Mouse (Mus musculus) liver, adult (tissue): ENCODE data around the gene Syn3.
A peak's percentile ranks its signal among the peaks of the same experiment; 100 is the strongest.

Source experiments
- GATA4 ChIP-seq: IDR thresholded peaks from 2 replicates; pipeline ENCODE4 v1.6.1; 2014; ENCODE audit warnings: mild to moderate bottlenecking, low read length; ENCODE audit not compliant: insufficient replicate concordance

Syn3 gene

DNA sequence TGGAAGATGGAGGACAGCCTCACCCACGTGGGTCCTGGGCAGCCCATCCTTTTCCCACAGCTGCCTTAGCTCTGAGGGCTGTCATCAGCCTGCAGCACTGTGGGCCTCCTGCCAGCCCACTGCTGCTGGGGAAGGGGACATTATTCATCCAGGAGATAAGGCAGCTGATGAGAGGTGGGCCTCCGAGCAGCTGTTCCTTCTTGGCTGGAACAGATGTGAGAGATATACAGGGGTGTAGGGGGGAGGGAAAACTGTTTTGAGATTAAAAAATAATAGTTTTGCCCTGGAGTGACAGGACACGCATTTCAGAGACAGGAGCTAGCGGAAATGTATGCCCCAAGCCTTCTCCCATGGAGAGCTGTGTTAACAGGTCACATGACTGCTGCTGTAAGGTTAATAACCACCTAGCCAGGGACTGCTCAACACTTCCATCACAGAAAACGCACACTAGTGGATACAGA, 133.0 kb downstream of the Syn3 start:
- TF ChIP-seq GATA4: no peak

- no peak for TF ChIP-seq GATA4
Measured at GRCm38 (mm10) chr10:86363669-86364309, 134.9 kb downstream of the Syn3 start.

GRCm38 (mm10) chr10:86359699-86360098, 139.0 kb downstream of the Syn3 start:
- no peak for TF ChIP-seq GATA4

GRCm38 (mm10) chr10:86359208-86359607, 139.5 kb downstream of the Syn3 start:
- TF ChIP-seq GATA4: no peak

DNA sequence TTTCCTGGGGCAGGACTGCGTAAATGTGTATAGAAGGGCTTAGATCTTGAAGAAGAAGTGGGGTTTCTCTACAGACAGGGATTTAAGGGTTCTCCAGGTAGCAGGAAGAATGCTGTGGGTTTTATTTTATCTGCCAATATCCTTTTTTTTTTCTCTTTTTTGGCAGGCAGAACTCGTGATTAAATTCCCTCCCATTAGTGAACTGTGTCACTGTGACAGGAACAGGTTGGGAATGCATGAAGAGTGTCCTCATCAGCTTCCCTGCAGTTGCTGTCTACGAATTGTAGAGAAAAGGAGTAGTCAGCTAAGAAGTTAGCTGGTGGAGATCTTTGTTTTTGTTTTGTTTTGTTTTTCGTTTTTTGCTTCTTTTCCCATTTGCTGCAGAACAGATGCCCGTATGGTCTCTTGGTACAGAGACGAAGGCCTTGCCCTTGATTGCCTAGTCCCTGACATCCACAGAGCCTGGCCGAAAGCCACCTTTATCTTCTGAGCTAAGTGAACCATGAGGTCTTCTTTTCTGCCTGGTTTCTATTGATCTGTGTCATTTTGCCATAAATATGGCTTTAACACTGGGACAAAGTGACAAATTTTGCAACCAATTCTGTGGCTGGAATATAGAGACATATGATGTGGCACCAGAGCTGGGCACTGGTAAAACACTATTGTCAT, 140.3 kb downstream of the Syn3 start:
- TF ChIP-seq GATA4: no peak

- TF ChIP-seq GATA4: no peak
Measured at GRCm38 (mm10) chr10:86356819-86357563, 141.7 kb downstream of the Syn3 start.

- TF ChIP-seq GATA4: no peak
Measured at GRCm38 (mm10) chr10:86352521-86352920, 146.2 kb downstream of the Syn3 start.

GRCm38 (mm10) chr10:86351287-86351686, 147.4 kb downstream of the Syn3 start:
- TF ChIP-seq GATA4: no peak

DNA sequence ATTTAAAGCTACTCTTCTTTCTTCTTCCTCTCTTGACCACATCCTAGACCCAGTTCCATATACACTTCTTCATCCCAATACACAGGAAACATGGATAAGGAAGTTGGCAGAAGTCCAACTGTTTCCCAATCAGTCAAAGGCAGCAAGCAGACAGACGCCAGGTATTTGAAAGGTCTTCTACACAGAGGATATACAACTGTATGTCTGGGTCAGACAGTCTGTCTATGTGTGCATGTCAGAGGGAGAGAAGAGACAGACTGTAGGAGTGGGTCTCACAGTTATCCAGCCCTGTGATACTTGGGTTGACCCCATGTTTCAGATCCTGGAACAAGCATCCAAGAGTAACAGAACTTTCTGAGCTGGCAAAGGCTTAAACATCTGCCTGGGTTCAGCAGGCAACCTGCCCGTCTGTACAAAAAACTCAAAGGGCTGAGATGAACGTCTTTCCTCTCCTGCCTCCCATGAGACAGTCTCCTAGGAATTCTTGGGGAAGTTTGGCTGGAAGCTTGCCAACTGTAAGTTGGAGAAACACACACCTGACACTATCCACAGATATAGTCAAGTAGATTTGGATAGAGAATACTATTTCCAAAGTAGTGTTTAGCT, 152.4 kb downstream of the Syn3 start:
- TF ChIP-seq GATA4: no peak

DNA sequence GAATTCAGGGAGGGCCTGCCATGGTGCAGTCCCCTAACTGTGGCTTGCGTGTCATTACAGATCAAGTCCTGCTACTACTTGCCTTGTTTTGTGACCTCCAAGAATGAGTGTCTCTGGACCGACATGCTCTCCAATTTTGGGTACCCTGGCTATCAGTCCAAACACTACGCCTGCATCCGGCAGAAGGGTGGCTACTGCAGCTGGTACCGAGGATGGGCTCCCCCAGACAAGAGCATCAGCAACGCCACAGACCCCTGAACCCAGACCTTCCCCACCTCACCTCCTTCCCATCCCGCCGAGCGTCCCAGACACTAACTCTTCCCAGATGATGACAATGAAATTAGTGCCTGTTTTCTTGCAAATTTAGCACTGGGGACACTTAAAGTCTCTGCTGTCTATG, 153.1 kb downstream of the Syn3 start:
- no peak for TF ChIP-seq GATA4

GRCm38 (mm10) chr10:86344654-86345053, 154.0 kb downstream of the Syn3 start:
- no peak for TF ChIP-seq GATA4

GRCm38 (mm10) chr10:86343931-86344330, 154.8 kb downstream of the Syn3 start:
- no peak for TF ChIP-seq GATA4

DNA sequence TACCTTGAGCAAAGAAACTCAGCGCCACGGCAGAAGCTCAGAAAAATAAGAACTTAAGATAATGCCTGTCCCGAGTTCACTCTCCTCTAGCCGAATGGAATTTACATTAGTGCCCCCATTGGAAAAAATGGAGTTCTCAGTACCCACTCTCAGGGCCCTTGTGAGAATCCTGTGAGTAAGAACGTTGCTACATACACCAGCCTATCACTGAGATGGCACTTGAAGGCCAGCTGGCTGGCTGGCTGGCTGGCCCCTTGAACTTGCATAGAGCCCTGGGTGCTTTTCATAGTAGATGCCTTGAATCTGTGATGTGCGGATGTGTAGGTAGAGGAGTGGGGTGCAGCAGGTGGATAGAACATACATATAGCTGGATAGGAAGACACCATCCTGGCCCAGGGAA, 155.3 kb downstream of the Syn3 start:
- no peak for TF ChIP-seq GATA4

DNA sequence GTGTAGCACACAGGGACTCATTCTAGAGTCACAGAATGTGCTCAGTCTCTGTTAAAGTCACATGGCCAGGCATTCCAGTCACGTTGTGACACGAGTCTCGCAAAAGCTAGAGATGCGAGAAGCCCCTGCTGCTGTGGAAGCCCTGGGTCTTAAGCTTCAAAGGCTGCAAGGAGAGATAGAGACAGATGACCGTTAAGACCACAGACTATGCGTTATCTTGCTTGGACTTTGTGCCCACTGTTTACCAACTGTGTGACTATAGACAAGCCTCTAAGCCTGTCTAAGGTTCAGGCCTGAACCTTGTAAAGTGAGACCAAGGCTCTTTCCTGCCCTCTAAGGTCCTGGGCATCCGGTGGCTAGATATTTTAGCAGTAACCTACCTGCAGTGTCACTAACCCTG, 156.0 kb downstream of the Syn3 start:
- TF ChIP-seq GATA4: no peak

DNA sequence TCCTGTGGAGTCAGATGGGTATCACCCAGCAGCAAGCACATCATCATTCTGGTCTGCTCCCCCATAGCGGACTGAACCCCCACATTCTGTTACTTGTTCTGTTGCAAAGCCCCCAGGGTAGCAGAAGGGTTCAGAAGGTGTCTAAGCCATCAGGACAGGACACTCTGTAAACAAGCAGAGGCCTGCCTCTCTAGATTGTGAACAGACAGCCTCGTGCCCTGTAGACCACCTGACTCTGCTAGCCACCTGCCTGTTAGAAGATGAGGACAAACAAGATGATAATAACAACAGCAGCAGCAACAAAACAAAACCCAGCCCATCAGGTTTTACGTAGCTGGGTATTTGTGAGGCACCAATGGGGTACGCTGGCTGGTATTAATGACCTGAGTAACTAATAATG, 156.5 kb downstream of the Syn3 start:
- no peak for TF ChIP-seq GATA4

- TF ChIP-seq GATA4: peak; percentile 55
Measured at GRCm38 (mm10) chr10:86341589-86341988, 157.1 kb downstream of the Syn3 start.
